Mouse (Mus musculus) G1E-ER4 (cell line): ENCODE data around the gene Tbl1xr1. TPM values are rescaled to one million over a fixed set of nuclear protein-coding genes. Genes with fewer than 3 reads are reported as not detected.

Source experiments
- GATA1 ChIP-seq: IDR thresholded peaks from one replicate; pipeline ENCODE4 v1.8.0; 2012; ENCODE audit warnings: low read length, inconsistent platforms
- polyA plus RNA-seq: library from polyadenylated mRNA; stranded (reverse); fragments of >175 nt; gene quantifications from 2 replicates; pipeline ENCODE4 v1.2.3, GENCODE M21; 2012

Gene Tbl1xr1
- 20.0 and 29.8 TPM in 2 replicates for polyA plus RNA-seq

GRCm38 (mm10) chr3:22076561-22076935 lies at the start of gene Tbl1xr1:
Gene Tbl1xr1 (plus strand): TSS chr3:22076652.
- no peak for TF ChIP-seq GATA1

- no peak for TF ChIP-seq GATA1
Observed at GRCm38 (mm10) chr3:22038004-22038403, 38.4 kb upstream of the Tbl1xr1 start.

DNA sequence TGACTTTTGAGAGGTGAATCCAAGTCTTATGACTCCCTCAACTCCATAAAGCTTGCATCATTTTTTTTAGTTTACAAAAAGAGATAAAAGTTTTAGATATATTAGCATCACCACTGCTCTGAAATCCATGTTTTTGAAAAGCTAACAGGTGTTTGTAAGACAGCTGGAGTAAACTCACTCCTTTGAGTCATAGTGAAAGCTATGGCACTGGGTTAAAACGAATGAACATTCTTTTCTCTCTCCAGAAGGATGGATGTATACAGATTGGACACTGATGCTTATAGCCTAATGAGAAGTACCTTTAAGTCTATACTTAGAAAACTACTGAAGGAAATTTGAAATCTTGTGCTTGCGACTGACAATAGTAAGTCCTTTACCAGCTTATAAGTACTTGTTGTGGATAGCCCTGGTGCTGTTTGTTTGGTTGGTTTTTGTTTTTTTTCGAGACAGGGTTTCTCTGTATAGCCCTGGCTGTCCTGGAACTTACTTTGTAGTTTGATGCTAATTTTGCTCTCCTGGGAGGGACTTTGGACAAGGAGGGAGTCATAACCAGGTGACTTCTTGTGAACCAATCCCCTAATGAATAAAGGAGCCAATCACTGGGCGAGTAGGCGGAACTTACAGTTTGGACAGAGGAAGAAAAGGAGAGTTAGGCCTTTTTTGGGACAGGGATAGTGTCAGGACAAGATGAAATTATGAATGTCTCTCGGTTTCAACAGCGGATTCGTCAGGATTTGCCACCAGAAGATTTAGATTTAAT lies 37.2 kb upstream of the Tbl1xr1 start:
- no peak for TF ChIP-seq GATA1

- no peak for TF ChIP-seq GATA1
Observed at GRCm38 (mm10) chr3:22040627-22041026, 35.8 kb upstream of the Tbl1xr1 start.

GRCm38 (mm10) chr3:22047203-22047602 lies 29.2 kb upstream of the Tbl1xr1 start:
- TF ChIP-seq GATA1 = no peak

GRCm38 (mm10) chr3:22056664-22057328 lies 19.7 kb upstream of the Tbl1xr1 start:
- TF ChIP-seq GATA1 = no peak

DNA sequence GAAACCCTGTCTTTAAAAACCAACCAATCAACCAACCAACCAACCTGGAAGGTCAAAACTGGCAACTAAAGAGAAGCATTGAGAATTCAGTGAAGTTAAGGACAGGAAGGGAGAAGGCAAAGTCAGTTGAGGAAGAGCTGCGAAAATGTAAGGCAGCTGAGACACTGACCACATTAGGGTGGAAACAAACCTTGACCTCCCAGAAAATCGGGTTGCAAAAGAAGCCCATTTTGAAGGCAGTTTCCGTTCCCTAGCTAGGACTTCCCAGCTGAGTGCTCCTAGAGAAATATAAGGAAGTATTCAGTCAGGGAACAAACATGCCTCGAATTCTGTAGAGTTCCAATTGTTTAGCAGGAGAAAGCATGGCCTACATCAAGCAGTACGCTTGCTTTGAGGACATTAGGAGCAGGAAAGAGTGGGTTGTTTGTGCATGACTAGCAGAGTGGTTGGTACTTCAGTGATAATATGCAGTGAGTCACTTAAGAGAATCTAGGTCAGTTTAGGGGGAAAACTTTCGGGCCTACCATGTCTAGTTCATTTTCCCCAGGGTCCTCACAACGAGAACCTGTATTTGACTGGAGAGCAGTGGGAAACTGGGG lies 18.1 kb upstream of the Tbl1xr1 start:
- no peak for TF ChIP-seq GATA1

DNA sequence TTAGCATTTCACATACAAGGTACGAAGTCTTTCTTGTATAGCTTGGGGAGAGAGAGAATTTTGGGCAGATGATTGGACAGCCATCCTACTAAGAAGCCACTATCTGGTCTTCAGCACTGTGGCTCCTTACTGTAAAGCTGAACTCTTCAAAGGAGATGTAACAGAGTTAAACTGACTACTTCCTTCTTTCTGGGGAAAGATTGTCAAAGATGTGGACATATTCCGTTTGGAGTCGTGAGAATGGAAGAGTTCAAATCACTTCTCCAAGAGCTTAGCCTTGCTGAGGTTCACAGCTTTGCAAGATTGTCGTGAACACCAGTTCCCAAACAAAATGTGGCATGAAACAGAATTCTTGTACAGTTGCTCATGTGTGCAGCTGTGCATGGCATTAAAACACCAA lies 15.3 kb upstream of the Tbl1xr1 start:
- TF ChIP-seq GATA1 = no peak

GRCm38 (mm10) chr3:22068621-22069020 lies 7.8 kb upstream of the Tbl1xr1 start:
- TF ChIP-seq GATA1 = no peak

DNA sequence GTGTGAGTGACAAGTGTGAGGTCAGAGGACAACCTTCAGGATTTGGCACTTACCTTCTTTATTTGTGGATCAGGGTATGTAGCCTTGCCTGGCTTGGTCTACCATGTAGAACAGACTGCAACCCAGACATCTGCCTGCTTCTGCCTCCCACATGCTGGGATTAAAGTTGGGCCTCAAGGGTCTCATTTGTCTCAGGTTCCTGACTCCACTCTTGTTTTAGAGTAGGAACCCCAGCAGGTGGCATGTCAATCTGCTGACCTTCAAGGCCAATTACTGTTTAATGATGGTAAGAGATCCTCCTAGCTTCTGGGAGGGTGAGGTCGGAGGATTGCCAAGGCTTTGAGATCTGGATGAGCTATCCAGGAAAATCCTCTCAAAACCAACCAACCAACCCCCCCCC lies 2.5 kb upstream of the Tbl1xr1 start:
- TF ChIP-seq GATA1 = no peak

- TF ChIP-seq GATA1 = no peak
Observed at GRCm38 (mm10) chr3:22074591-22075294, 1.7 kb upstream of the Tbl1xr1 start.

DNA sequence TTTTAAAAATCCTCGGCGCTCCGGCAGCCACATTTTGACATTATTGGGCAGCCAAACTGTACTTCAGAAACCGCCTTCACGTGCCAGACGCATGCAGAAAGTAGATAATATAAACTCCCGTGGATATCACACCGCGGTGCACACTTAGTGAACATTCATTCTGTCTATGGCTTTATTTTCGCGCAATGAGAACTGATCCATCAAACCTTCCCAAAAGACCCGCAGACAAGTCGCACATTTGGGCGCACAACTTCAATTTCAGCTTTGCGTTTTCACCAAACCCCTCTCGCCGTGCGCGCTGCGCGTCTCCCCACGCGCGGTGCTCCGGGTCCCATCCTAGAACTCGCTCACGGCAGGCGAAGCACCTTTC lies 950 bp upstream of the Tbl1xr1 start:
- TF ChIP-seq GATA1 = no peak

DNA sequence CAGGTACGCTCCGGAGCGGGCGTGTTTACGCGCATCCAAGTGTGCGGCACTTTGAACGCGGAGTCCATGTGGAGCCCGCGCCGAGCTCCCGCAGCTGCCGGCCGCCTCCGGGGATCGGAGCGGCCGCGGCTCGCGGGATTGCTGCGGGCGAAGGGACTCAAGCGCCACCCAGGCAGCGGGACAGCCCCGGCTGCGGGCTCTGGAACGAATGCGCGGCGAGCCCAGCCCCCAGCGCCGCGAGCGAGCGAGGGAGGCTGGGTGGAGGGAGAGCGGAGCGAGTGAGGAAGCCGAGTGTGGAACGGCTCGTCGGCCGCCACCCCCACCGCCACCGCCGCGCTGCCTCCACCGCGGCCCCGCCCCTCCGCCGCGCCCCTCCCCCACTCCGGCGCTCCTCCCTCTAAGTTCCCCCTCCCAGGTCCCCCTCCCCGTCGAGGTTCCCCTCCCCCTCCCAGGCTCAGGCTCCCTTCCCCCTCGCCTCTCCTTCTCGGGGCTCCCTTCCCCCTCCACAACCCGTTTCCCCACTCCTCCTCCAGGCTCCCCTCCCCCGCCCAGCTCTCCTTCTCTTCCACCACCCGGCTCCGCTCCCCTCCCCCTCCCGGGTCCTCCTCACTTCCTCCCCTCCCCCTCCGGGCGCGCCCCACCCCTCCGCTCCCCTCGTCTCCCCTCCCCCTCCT lies 428 bp upstream of the Tbl1xr1 start:
- no peak for TF ChIP-seq GATA1

DNA sequence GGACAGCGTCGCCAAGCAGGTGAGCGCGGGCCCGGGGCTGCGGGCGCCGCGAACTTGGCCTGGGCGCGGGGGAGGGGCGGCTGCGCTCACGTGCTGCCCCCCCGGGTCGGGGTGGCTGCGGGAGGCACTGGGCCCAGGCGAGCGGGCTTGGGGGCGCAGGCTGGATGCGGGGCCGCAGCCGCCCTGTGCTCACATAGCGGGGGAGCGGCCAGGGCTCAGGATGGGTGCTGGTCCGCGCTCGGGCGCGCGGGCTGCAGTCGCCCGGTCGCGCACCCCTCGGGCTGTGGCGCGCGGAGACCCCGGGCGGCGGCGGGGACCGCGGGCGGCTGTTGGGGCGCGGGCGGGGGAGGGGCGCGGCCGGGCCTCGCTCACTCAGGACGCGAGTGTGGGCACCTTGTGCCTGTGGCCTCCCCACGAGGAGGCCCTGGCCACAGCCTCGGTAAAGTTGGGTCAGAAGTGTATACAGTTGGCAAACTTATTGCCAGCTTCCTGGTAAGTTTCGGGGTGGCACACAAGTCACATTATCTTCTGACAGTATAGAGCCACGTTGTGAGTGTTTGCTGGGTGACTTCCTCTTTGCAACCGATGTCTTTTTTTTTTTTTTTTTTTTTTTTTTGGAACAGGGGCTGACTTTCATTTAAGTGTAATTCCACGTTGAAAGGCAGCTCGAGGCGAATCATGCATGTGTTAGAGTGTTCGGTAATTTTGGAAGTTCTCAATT lies 644 bp downstream of the Tbl1xr1 start:
- TF ChIP-seq GATA1 = no peak

GRCm38 (mm10) chr3:22077657-22078475 lies 1.4 kb downstream of the Tbl1xr1 start:
- TF ChIP-seq GATA1 = no peak
